Mouse (Mus musculus) hindbrain, embryonic 12.5 days (tissue): ENCODE data around the gene Sprr4. TPM values are rescaled to one million over a fixed set of nuclear protein-coding genes. Genes with fewer than 3 reads are reported as not detected.

Source experiments
- ATAC-seq: fragments of 200-750 bp; cut with Nextera tagmentation; 2 replicates; pipeline ENCODE4 v1.8.0; 2017; ENCODE audit warnings: moderate TSS enrichment; ENCODE audit not compliant: low FRiP score
- H3K27ac ChIP-seq: fragments of 300-500 bp; sonication (generic); 2 replicates; pipeline ENCODE4 v1.5.1; 2016; ENCODE audit warnings: mild to moderate bottlenecking
- H3K27me3 ChIP-seq: fragments of 300-500 bp; sonication (generic); 2 replicates; pipeline ENCODE4 v1.6.1; 2016; ENCODE audit warnings: mild to moderate bottlenecking
- H3K36me3 ChIP-seq: fragments of 300-500 bp; sonication (generic); 2 replicates; pipeline ENCODE4 v1.6.1; 2016; ENCODE audit warnings: mild to moderate bottlenecking
- H3K4me1 ChIP-seq: fragments of 300-500 bp; sonication (generic); 2 replicates; pipeline ENCODE4 v1.6.1; 2016
- H3K4me2 ChIP-seq: fragments of 300-500 bp; sonication (generic); replicated peaks from 2 replicates; pipeline ENCODE4 v1.6.1; 2016; ENCODE audit warnings: mild to moderate bottlenecking
- H3K4me3 ChIP-seq: fragments of 300-500 bp; sonication (generic); 2 replicates; pipeline ENCODE4 v1.5.1; 2016; ENCODE audit warnings: mild to moderate bottlenecking
- H3K9ac ChIP-seq: fragments of 300-500 bp; sonication (generic); 2 replicates; pipeline ENCODE4 v1.6.1; 2016; ENCODE audit warnings: mild to moderate bottlenecking, moderate library complexity
- H3K9me3 ChIP-seq: fragments of 300-500 bp; sonication (generic); replicated peaks from 2 replicates; pipeline ENCODE4 v1.6.1; 2016; ENCODE audit warnings: mild to moderate bottlenecking
- WGBS: fragments of 180-500 bp; shearing (Covaris S2); methylation state at CpG from one replicate; pipeline ENCODE4 v1.1.7; 2016; 5-methylcytosine and 5-hydroxymethylcytosine counted together
- polyA plus RNA-seq: library from polyadenylated mRNA; unstranded; fragments of >200 nt; fragmentation: Nextera tagmentation; extraction: Ambion mirVana; gene quantifications from 2 replicates; pipeline ENCODE4 v1.2.1, GENCODE M21; 2016

Gene Sprr4
- polyA plus RNA-seq, 1 experiment from 2014 or later: not detected

DNA sequence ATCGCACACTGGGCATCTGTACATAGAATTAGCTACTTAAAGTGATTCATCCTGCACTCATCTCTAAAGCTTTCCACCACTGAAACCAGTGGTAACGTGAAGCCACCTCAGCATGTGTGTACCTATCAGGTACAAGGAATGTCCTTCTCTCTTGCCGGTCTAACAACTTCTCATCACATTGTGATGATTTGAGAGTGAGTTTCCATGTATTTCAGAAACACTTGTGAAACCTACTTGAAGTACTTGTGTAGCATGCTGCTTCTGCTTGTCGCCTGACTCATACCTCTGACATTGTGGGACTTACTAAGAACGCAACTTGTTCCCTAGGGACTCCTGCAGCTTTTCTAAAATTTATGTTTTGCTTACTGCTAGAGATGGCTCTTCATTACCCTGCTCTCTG is 45.1 kb downstream of the Sprr4 start:
- H3K4me2 ChIP-seq: no peak overlapping the region
- no peak for ATAC-seq
- WGBS: 85% methylated on average over 5 of the region's 5 CpGs
- H3K27me3 ChIP-seq: no peaks in the 10 kb centered on the region
- no peak overlapping the region for H3K9ac ChIP-seq
- H3K4me3 ChIP-seq: no peak overlapping the region
- H3K27ac ChIP-seq: no peak overlapping the region
- no peaks in the 10 kb centered on the region for H3K36me3 ChIP-seq
- H3K4me1 ChIP-seq: no peaks in the 10 kb centered on the region
- H3K9me3 ChIP-seq: no peaks in the 10 kb centered on the region

Other genes with a start within 250 kb of the Sprr4 start
- gene Sprr2a3, start 215.1 kb downstream of the Sprr4 start, polyA plus RNA-seq: not detected in 2 replicates
- gene Sprr2b, start 183.9 kb downstream of the Sprr4 start, polyA plus RNA-seq: 2.5 TPM in 2 replicates
- gene Sprr2d, start 161.4 kb downstream of the Sprr4 start, polyA plus RNA-seq: not detected in 2 replicates
- gene Sprr2e, start 148.3 kb downstream of the Sprr4 start, polyA plus RNA-seq: not detected in 2 replicates
- not detected in 2 replicates for gene Sprr2f, start 135.3 kb downstream of the Sprr4 start, polyA plus RNA-seq
- not detected in 2 replicates for gene Sprr2h, start 114.8 kb downstream of the Sprr4 start, polyA plus RNA-seq
- not detected in 2 replicates for gene Sprr2i, start 92.5 kb downstream of the Sprr4 start, polyA plus RNA-seq
- gene Sprr2j-ps, start 82.4 kb downstream of the Sprr4 start, polyA plus RNA-seq: not detected in 2 replicates
- 8.3 and 10.0 TPM in 2 replicates for gene Gm9774, start 71.1 kb downstream of the Sprr4 start, polyA plus RNA-seq
- gene Sprr2k, start 67.9 kb downstream of the Sprr4 start, polyA plus RNA-seq: not detected in 2 replicates
- not detected in 2 replicates for gene Sprr1b, start 61.7 kb downstream of the Sprr4 start, polyA plus RNA-seq
- not detected in 2 replicates for gene Sprr3, start 41.8 kb downstream of the Sprr4 start, polyA plus RNA-seq
- not detected in 2 replicates for gene Sprr1a, start 14.6 kb downstream of the Sprr4 start, polyA plus RNA-seq
- not detected in 2 replicates for gene 2310046K23Rik, start 34.0 kb upstream of the Sprr4 start, polyA plus RNA-seq
- gene Ivl, start 73.2 kb upstream of the Sprr4 start, polyA plus RNA-seq: 0.14 TPM in 1 of 2 replicates, not detected in the other
- not detected in 2 replicates for gene Smcp, start 88.5 kb upstream of the Sprr4 start, polyA plus RNA-seq
- not detected in 2 replicates for gene 2210017I01Rik, start 107.0 kb upstream of the Sprr4 start, polyA plus RNA-seq
- not detected in 2 replicates for gene Lce6a, start 121.2 kb upstream of the Sprr4 start, polyA plus RNA-seq
- gene Lce1a1, start 147.8 kb upstream of the Sprr4 start, polyA plus RNA-seq: not detected in 2 replicates
- gene Lce1b, start 156.4 kb upstream of the Sprr4 start, polyA plus RNA-seq: not detected in 2 replicates
- gene Lce1a2, start 169.8 kb upstream of the Sprr4 start, polyA plus RNA-seq: not detected in 2 replicates
- not detected in 2 replicates for gene Lce1c, start 178.8 kb upstream of the Sprr4 start, polyA plus RNA-seq
- gene Lce1d, start 186.7 kb upstream of the Sprr4 start, polyA plus RNA-seq: not detected in 2 replicates
- gene Lce1e, start 208.6 kb upstream of the Sprr4 start, polyA plus RNA-seq: not detected in 2 replicates
- gene Lce1f, start 219.9 kb upstream of the Sprr4 start, polyA plus RNA-seq: not detected in 2 replicates
- not detected in 2 replicates for gene Gm38119, start 238.6 kb upstream of the Sprr4 start, polyA plus RNA-seq